Mouse (Mus musculus): Measurements from ENCODE around the gene Fam160a1.

- TF ChIP-seq CTCF (IDR thresholded peaks at IDR 0.05; ENCODE audit: borderline replicate concordance, insufficient read depth, low read depth, low read length) (no peak), POLR2A (IDR thresholded peaks at IDR 0.05; ENCODE audit: borderline replicate concordance, insufficient read depth, low read length) (no peak)
Measured at GRCm38 (mm10) chr3:85854143-85854542, 37.1 kb upstream of the Fam160a1 start.

Data from cerebellum, adult 2 months (tissue).